Mouse (Mus musculus): Measurements from ENCODE around the gene Exd1. TPM values are rescaled to one million over a fixed set of nuclear protein-coding genes. Genes with fewer than 3 reads are reported as not detected.
"Not testable (repeated sequence)": the region's sequence is repeated elsewhere in the genome, so short reads cannot be mapped to it uniquely, and the experiment has no call there.

Gene Exd1
- polyA plus RNA-seq, 1 experiment from 2014 or later: 0.11 TPM

DNA sequence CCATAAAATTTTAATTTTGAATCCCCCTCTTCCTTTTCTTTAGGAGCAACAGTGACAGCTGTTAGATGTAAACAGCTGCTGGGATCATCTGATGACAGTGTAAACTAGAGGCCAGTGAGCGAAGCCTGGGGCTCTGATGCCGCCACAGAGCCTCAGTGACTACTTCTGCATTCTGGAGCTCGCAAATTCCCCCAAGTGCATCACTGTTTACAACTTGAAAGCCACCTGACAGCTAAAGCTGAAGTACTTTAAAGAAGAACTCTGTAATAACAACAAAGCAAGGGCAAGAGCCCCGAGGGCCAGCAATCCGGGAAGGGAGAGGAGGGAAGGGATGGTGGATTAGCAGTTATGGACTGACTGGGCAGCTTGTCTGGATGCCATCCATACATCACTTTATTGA, 30.6 kb downstream of the Exd1 start:
- H3K4me2 ChIP-seq (ENCODE audit: low read depth, low read length): no peak overlapping the region
- no peaks in the 10 kb centered on the region for H3K4me1 ChIP-seq (ENCODE audit: control insufficient read depth, insufficient read depth, low read length)
- H3K27me3 ChIP-seq (ENCODE audit: control insufficient read depth, insufficient read depth, low read length): no peaks in the 10 kb centered on the region
- 50% methylated on average over 5 of the region's 5 CpGs for WGBS
- no peaks in the 10 kb centered on the region for H3K9me3 ChIP-seq (replicated peaks; ENCODE audit: control insufficient read depth, low read length)
- H3K27ac ChIP-seq (ENCODE audit: low read length): no peak overlapping the region
- ATAC-seq (replicated peaks; ENCODE audit: extremely low read depth, insufficient read depth, low FRiP score): no peak
- H3K4me3 ChIP-seq (ENCODE audit: low read length): no peak overlapping the region
- H3K9ac ChIP-seq (ENCODE audit: low read length): no peak overlapping the region
- no peaks in the 10 kb centered on the region for H3K36me3 ChIP-seq (ENCODE audit: control insufficient read depth, insufficient read depth)

DNA sequence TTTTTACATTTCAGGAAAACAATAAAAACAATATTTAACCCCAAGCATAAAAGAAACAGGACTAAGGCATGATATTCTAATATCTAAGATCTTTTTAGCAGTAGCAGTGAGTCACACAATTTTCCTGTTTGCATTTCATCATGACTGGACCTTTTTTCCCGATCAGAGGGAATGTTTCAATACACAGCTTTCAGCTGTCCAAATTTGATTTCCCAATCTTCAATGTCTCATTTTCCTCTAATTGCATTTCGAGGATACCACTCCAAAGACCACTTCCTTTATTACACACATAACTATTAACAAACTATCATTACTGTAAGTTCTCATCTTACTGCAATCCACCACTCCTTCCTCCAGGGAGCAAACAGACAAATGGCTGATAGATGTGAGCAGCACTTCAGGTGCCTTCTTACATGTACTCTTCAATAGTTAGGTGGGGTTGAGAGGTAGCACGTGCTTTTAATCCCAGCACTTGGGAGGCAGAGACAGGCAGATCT, 33.4 kb downstream of the Exd1 start:
- Histone ChIP-seq H3K4me3 (ENCODE audit: low read length) (no peak overlapping the region), H3K9me3 (replicated peaks; ENCODE audit: control insufficient read depth, low read length) (no peaks in the 10 kb centered on the region), H3K36me3 (ENCODE audit: control insufficient read depth, insufficient read depth) (no peaks in the 10 kb centered on the region), H3K9ac (ENCODE audit: low read length) (no peak overlapping the region), H3K27ac (ENCODE audit: low read length) (no peak overlapping the region), H3K4me1 (ENCODE audit: control insufficient read depth, insufficient read depth, low read length) (no peaks in the 10 kb centered on the region), H3K27me3 (ENCODE audit: control insufficient read depth, insufficient read depth, low read length) (no peaks in the 10 kb centered on the region), H3K4me2 (ENCODE audit: low read depth, low read length) (no peak overlapping the region)
- no peak for ATAC-seq (replicated peaks; ENCODE audit: extremely low read depth, insufficient read depth, low FRiP score)
- WGBS: 74% methylated on average over 3 of the region's 3 CpGs

GRCm38 (mm10) chr2:119512292-119512691, 35.1 kb downstream of the Exd1 start:
- no peak overlapping the region for H3K9ac ChIP-seq (ENCODE audit: low read length)
- no peaks in the 10 kb centered on the region for H3K9me3 ChIP-seq (replicated peaks; ENCODE audit: control insufficient read depth, low read length)
- H3K4me3 ChIP-seq (ENCODE audit: low read length): no peak overlapping the region
- 76% methylated on average over 3 of the region's 3 CpGs for WGBS
- no peaks in the 10 kb centered on the region for H3K4me1 ChIP-seq (ENCODE audit: control insufficient read depth, insufficient read depth, low read length)
- no peaks in the 10 kb centered on the region for H3K36me3 ChIP-seq (ENCODE audit: control insufficient read depth, insufficient read depth)
- no peak for ATAC-seq (replicated peaks; ENCODE audit: extremely low read depth, insufficient read depth, low FRiP score)
- H3K27ac ChIP-seq (ENCODE audit: low read length): no peak overlapping the region
- H3K4me2 ChIP-seq (ENCODE audit: low read depth, low read length): no peak overlapping the region
- H3K27me3 ChIP-seq (ENCODE audit: control insufficient read depth, insufficient read depth, low read length): no peaks in the 10 kb centered on the region

- Histone ChIP-seq H3K36me3 (ENCODE audit: control insufficient read depth, insufficient read depth) (no peaks in the 10 kb centered on the region), H3K9ac (ENCODE audit: low read length) (no peak overlapping the region), H3K9me3 (replicated peaks; ENCODE audit: control insufficient read depth, low read length) (no peaks in the 10 kb centered on the region), H3K4me3 (ENCODE audit: low read length) (no peak overlapping the region), H3K27ac (ENCODE audit: low read length) (no peak overlapping the region), H3K4me1 (ENCODE audit: control insufficient read depth, insufficient read depth, low read length) (no peaks in the 10 kb centered on the region), H3K27me3 (ENCODE audit: control insufficient read depth, insufficient read depth, low read length) (no peaks in the 10 kb centered on the region), H3K4me2 (ENCODE audit: low read depth, low read length) (no peak overlapping the region)
- ATAC-seq (replicated peaks; ENCODE audit: extremely low read depth, insufficient read depth, low FRiP score): no peak
- WGBS: 82% methylated on average over 2 of the region's 2 CpGs
Observed at GRCm38 (mm10) chr2:119510856-119511255, 36.6 kb downstream of the Exd1 start.

GRCm38 (mm10) chr2:119508518-119508917, 38.9 kb downstream of the Exd1 start:
- H3K4me1 ChIP-seq (ENCODE audit: control insufficient read depth, insufficient read depth, low read length); H3K27me3 ChIP-seq (ENCODE audit: control insufficient read depth, insufficient read depth, low read length); H3K27ac ChIP-seq (ENCODE audit: low read length); H3K9ac ChIP-seq (ENCODE audit: low read length); H3K4me2 ChIP-seq (ENCODE audit: low read depth, low read length); H3K9me3 ChIP-seq (replicated peaks; ENCODE audit: control insufficient read depth, low read length); H3K36me3 ChIP-seq (ENCODE audit: control insufficient read depth, insufficient read depth); ATAC-seq (replicated peaks; ENCODE audit: extremely low read depth, insufficient read depth, low FRiP score); H3K4me3 ChIP-seq (ENCODE audit: low read length): not testable (repeated sequence)
- 56% methylated on average over 7 of the region's 7 CpGs for WGBS

DNA sequence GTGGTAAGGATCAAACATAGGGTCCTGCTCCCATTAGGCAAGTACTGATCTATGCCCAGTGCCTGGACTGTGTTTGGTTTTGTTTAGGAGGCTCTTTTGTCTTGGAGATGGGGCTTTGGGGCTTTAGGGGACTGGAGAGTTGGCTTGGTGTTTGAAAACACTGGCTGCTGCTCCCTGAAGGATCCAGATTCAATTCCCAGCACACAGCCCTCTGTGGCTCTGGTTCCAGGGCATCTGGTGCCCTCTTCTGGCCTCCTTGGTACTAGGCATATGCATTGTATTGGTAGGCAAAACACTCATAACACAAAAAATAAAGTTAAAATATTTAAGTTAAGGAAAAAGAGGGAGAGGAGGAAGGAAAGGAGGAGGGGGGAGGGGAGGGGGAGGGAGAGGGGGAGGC, 40.3 kb downstream of the Exd1 start:
- Histone ChIP-seq H3K9ac (ENCODE audit: low read length) (no peak overlapping the region), H3K4me1 (ENCODE audit: control insufficient read depth, insufficient read depth, low read length) (no peaks in the 10 kb centered on the region), H3K4me3 (ENCODE audit: low read length) (no peak overlapping the region), H3K4me2 (ENCODE audit: low read depth, low read length) (no peak overlapping the region), H3K9me3 (replicated peaks; ENCODE audit: control insufficient read depth, low read length) (no peaks in the 10 kb centered on the region), H3K36me3 (ENCODE audit: control insufficient read depth, insufficient read depth) (no peaks in the 10 kb centered on the region), H3K27me3 (ENCODE audit: control insufficient read depth, insufficient read depth, low read length) (no peaks in the 10 kb centered on the region), H3K27ac (ENCODE audit: low read length) (no peak overlapping the region)
- no peak for ATAC-seq (replicated peaks; ENCODE audit: extremely low read depth, insufficient read depth, low FRiP score)

GRCm38 (mm10) chr2:119500965-119501652, 46.3 kb downstream of the Exd1 start:
- H3K27me3 ChIP-seq (ENCODE audit: control insufficient read depth, insufficient read depth, low read length): no peaks in the 10 kb centered on the region
- no peak overlapping the region for H3K27ac ChIP-seq (ENCODE audit: low read length)
- 79% methylated on average over 2 of the region's 2 CpGs for WGBS
- H3K4me2 ChIP-seq (ENCODE audit: low read depth, low read length): no peak overlapping the region
- no peak for ATAC-seq (replicated peaks; ENCODE audit: extremely low read depth, insufficient read depth, low FRiP score)
- no peaks in the 10 kb centered on the region for H3K9me3 ChIP-seq (replicated peaks; ENCODE audit: control insufficient read depth, low read length)
- no peaks in the 10 kb centered on the region for H3K36me3 ChIP-seq (ENCODE audit: control insufficient read depth, insufficient read depth)
- H3K4me1 ChIP-seq (ENCODE audit: control insufficient read depth, insufficient read depth, low read length): no peaks in the 10 kb centered on the region
- no peak overlapping the region for H3K9ac ChIP-seq (ENCODE audit: low read length)
- no peak overlapping the region for H3K4me3 ChIP-seq (ENCODE audit: low read length)

- Histone ChIP-seq H3K4me1 (ENCODE audit: control insufficient read depth, insufficient read depth, low read length) (no peaks in the 10 kb centered on the region), H3K9ac (ENCODE audit: low read length) (no peak overlapping the region), H3K9me3 (replicated peaks; ENCODE audit: control insufficient read depth, low read length) (no peaks in the 10 kb centered on the region), H3K27ac (ENCODE audit: low read length) (no peak overlapping the region), H3K4me2 (ENCODE audit: low read depth, low read length) (no peak overlapping the region), H3K27me3 (ENCODE audit: control insufficient read depth, insufficient read depth, low read length) (no peaks in the 10 kb centered on the region), H3K4me3 (ENCODE audit: low read length) (no peak overlapping the region), H3K36me3 (ENCODE audit: control insufficient read depth, insufficient read depth) (no peaks in the 10 kb centered on the region)
- WGBS: 65% methylated on average over 2 of the region's 2 CpGs
- ATAC-seq (replicated peaks; ENCODE audit: extremely low read depth, insufficient read depth, low FRiP score): no peak
Observed at GRCm38 (mm10) chr2:119498859-119499258, 48.6 kb downstream of the Exd1 start.

DNA sequence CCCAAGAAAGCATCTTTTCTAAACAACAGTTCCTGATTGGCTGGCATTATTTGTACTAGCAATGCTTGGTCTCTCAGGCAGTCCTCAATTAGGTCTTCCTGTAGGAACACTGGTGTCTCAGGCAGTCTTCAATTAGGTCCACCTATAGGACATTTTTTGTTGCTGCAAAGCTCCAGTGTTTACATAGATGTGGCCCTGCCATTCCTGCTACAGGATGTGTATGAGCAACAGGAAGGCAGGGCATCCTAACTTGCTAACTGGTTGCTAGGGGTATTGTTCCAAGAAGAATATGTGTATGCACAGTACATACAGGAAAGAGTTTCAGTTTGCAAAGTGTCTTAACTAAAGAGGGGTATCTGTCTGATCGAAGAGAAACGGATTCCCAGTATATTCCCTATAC, 51.3 kb downstream of the Exd1 start:
- Histone ChIP-seq H3K4me3 (ENCODE audit: low read length) (no peak overlapping the region), H3K4me2 (ENCODE audit: low read depth, low read length) (no peak overlapping the region), H3K27ac (ENCODE audit: low read length) (no peak overlapping the region), H3K9ac (ENCODE audit: low read length) (no peak overlapping the region), H3K27me3 (ENCODE audit: control insufficient read depth, insufficient read depth, low read length) (no peaks in the 10 kb centered on the region), H3K9me3 (replicated peaks; ENCODE audit: control insufficient read depth, low read length) (no peaks in the 10 kb centered on the region), H3K36me3 (ENCODE audit: control insufficient read depth, insufficient read depth) (no peaks in the 10 kb centered on the region), H3K4me1 (ENCODE audit: control insufficient read depth, insufficient read depth, low read length) (no peaks in the 10 kb centered on the region)
- no peak for ATAC-seq (replicated peaks; ENCODE audit: extremely low read depth, insufficient read depth, low FRiP score)
- 95% methylated on average over 2 of the region's 2 CpGs for WGBS

Measured in heart, embryonic 16.5 days (tissue).